Mouse (Mus musculus) adrenal gland, adult (tissue): ENCODE results near the gene Il1r1.

Experiments
- DNase-seq, 2 experiments: peaks; one replicate each; pipeline ENCODE4 v3.0.0; 2022 to 2023; ENCODE audit warnings: low spot score in 1 of 2; ENCODE audit not compliant: inconsistent age in 2 of 2

Il1r1 gene

GRCm38 (mm10) chr1:40224539-40225284 lies at the start of gene Il1r1:
Gene Il1r1 (plus strand): TSS chr1:40225080.
- DNase-seq: peak; percentile 80 to 94

DNA sequence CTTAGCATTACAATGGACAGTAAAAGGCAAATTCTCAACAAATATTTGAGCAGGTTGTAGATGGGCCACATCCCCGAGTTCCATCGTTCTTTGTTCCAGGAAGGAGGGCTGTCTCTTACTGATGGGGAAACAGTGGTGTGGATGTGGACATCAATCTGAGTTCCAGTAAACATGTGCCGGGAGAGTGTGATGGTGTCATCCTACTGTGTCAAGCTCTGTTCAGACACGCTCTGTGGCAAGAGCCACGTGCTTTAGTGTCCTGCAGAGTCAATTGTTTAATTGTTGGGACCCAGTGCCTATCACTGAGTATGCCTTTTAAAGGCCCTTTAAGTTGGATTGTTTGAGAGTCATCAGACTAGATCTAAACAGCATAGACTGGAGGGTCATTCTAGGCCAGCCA lies 49.8 kb upstream of the Il1r1 start:
- DNase-seq: no peak

DNA sequence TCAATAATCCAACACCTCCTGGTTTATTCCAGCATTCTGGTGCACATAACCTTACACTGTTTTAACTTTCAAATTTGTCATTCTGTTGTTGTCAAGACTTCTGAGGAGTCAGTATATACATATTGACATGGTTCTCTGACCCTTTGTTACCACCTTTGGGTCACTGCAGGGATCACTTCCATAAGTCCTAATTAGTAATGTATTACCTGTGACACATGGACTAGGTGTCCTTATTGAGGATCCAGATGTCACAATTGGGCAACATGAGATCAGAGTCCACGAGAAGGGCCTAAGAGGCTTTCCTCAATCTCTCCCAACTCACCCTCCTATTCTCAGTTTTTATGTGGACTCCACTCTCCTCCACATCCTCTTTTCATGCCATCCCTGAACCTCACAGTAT lies 49.1 kb upstream of the Il1r1 start:
- no peak for DNase-seq

GRCm38 (mm10) chr1:40179031-40179430 lies 45.8 kb upstream of the Il1r1 start:
- DNase-seq: no peak

- DNase-seq: peak in 1 of 2 experiments; percentile 34
Observed at GRCm38 (mm10) chr1:40179493-40179892, 45.4 kb upstream of the Il1r1 start.

GRCm38 (mm10) chr1:40180861-40181260 lies 44.0 kb upstream of the Il1r1 start:
- peak in 1 of 2 experiments; percentile 43 for DNase-seq

GRCm38 (mm10) chr1:40181716-40182115 lies 43.2 kb upstream of the Il1r1 start:
- DNase-seq: no peak

DNA sequence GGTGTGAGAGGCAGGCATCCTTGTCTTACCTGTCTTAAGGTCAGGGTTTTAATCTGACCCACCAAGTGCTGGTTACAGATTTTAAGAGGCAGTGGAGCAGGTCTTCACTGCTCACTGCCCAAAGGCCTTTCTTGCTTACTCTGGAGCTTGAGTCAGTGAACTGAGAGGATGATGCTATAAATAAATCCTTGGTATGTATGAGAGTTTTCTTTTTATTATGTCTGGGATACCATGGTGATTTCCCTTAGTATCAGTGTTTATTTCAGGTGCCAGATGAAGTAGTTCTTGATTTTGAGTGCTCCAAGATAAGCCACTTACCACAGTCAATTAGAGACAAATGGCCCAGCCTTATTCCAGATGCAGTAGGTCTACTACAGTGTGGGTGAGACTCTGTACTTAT lies 41.5 kb upstream of the Il1r1 start:
- DNase-seq: no peak

DNA sequence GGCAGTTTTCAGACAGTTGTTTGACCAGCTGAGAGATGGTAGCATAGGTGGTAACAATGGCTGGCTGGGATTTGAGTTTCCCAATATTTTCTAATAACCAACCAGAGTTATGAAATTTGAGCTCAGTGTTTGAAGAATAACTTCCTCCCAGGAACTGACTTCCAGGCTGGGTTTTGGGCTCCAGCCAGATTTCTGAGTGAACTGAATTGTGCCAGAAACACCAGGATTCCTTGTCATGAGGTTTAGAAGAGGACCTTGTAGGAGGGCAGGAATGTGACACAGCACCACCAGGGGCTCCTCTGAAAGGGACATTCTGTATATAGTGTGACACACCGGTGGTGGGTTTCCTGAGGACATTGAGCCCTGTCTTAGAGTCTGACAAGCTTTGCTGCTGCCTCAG lies 36.9 kb upstream of the Il1r1 start:
- peak; percentile 36 to 76 for DNase-seq

GRCm38 (mm10) chr1:40190025-40190424 lies 34.9 kb upstream of the Il1r1 start:
- no peak for DNase-seq

DNA sequence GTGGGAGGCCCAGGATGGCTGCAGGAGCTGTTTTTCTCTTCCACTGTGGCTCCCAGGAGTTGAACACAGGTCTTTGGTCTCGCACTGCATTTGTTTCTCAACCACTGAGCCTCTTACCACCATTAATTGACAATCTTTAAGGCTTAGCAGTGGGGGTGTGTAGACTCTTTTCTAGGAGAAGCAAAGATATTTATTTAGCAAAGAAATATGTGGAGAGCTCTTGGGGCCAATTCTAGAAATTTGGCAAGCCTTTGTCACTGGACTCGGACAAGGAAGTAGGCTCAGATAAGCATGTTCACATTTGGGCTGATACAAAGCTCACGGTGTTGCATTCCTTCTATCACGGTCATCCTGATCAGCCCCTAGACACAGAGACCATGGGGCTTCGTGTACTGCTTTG lies 34.0 kb upstream of the Il1r1 start:
- no peak for DNase-seq

DNA sequence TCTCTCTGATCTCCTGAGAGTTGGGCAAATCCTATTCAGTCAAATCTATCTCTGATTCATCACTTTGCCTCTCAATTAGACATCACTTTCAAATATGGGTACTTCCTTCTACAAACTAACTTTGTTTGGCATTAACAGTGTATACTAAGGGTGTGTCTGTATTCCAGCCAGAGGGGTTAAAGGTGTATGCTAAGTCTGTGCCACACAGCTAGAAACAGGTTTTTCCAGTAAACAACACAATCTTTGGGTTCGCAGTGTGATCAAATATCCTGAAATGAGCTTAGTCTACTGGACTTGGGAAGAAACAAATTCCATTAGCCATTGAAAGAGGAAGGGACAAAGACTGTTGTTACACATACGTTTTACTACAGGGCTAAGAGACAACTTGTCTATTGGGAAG lies 30.6 kb upstream of the Il1r1 start:
- no peak for DNase-seq

GRCm38 (mm10) chr1:40213337-40214159 lies 11.3 kb upstream of the Il1r1 start:
- DNase-seq: no peak

DNA sequence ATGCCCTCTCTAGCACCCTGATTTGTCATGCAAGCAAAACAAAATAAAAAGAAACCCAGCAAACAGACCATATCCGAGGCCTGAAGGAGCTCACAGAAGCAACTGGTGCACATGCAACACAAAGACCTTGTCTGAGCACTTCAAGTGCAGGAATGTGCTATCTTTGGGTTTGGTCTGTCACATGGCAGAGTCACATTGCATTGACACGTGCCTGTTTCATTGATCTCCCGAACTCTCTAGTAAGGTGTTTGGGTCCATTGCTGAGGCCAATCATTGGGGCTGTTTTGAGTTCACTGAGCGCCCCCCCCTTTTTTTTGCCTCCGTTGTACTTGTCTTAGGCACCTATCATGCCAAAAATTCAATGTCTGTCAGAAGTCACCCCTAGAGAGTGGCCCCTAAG lies 7.4 kb upstream of the Il1r1 start:
- DNase-seq: no peak

DNA sequence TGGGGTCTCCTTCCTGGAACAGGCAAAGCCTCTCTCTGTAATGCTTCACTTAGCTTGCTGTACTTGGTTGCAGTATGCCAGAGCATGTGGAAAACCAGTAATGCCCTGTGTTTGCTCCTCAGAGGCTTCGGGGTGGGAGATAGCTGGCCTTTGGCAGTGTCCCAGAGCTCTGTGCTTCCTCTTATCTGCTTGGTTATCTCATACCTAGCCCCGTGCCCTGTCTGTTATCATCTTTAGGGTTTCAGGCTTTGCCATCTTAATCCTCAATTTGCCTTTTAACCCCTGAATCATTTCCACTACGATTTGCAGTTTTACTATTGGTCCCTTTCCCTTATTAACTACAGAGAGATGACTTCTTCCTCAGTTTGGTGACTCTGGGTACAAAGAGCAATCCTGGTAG lies 6.3 kb upstream of the Il1r1 start:
- DNase-seq: no peak

DNA sequence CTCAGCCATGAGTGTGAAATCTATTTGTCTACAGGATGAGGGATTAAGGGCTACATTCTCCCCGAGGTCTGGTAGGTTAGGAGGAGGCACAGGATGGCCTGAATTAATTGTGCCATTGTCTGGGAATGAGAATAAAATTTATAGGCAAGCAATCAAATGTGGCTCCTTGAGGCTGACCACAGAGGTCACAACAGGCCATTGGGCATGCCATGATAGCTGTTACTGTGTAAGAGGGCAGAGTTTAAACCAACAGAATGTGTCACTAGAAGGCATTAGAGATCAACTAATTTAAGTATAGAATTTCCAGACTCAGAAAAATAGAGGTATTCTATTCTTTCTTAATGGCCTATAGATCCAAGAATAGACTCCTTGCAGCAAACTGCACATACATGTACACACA lies 4.3 kb upstream of the Il1r1 start:
- DNase-seq: no peak

DNA sequence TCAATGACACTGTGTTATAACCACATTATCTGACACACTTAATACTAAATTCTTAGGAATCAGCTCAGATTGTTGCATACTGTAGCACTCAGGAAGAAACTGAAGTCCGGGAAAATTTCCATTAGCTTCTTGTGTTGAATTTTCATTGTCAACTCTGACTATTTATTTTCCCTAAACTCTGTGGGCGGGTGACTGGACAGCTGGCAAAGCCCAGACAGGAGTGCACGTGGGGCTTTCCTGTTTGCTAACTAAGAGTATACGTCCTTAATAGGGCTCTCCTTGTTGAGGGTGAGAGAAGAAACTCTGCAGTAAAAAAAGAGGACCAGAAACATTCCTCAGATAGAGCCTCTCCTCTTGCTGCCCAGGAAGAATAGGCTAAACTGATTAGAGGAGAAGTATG lies 3.0 kb upstream of the Il1r1 start:
- DNase-seq: no peak

DNA sequence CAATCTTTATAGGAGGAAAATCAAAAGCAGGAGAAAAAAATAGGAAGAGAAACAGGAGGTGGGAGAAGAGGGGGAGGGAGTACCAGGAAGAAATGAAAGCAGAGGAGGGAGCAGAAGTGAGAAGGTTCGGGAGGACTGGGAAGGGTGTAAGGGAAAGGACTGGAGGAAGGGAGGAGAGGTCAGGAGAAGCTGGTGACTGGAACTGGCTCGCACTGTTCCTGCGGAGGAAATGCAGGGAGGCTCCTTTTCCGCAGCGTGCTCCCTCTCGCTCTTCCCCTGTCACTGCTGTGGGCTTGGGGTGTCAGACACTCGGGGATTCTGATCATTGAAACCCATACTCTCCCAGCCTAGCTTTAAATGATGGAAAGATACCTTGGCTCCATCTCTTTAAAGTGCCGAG lies 2.2 kb upstream of the Il1r1 start:
- DNase-seq: peak in 1 of 2 experiments; percentile 35

DNA sequence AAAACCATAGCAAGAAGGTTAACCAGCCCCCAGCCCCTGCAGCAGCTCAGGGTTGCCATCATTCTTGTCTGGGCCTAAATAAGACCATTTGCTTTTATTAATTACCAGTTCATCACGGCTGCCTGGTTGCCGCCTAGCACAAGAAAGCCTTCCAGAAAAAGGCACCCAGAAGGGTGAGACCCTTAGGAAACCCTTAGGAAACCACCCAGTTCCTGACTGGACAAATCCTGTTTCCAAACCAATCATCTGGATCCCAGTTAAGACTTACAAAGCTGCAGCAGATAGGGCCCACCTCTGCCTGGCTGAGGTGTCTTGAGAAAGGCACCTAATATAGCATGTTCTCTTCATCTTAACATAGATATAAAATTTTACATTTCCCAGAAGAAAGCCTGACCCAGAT lies 1.3 kb upstream of the Il1r1 start:
- DNase-seq: peak in 1 of 2 experiments; percentile 28

DNA sequence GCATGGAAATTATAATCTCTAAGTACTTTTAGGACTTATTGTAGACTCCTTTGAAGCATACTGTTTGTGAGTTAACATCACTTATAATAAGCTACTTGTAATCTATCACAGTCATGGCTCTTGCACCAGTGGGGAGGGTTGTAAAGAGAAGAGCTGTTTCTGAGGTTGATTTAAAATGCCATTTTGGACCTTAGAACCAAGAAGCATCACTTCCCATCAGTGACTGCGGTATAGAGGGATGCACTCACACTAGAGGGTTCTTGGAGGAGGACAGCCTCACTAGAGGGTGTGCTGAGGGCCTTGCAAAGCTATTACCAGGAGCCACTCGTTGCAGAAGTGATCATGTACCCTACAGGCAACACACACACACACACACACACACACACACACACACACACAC lies 700 bp downstream of the Il1r1 start:
- no peak for DNase-seq

DNA sequence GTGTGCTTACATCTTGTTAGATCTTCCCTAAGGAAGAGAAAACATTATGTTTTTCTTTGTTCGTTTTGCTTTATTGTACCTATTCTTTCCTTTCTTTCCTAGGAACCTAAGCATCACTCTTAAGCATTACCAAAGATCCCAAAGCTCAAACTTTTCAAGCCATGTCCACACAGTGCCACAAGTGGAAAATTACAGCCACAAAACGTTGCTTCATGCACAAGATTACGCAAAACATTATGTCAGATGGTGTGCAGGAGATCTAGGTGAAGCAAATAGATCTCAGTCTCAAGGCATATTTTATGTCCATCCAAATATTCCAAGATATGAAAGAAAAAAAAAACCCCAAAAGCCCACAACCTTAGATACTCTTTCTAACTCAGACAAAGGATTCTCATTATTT lies 4.2 kb downstream of the Il1r1 start:
- DNase-seq: no peak

GRCm38 (mm10) chr1:40229771-40230280 lies 4.9 kb downstream of the Il1r1 start:
- DNase-seq: no peak
